Mouse (Mus musculus): ENCODE results near the gene Il2rb.

The Il2rb gene

GRCm38 (mm10) chr15:78481448-78482000 lies 13.5 kb downstream of the Il2rb start:
- DNase-seq (ENCODE audit: low spot score in 2 of 2), result no peak

GRCm38 (mm10) chr15:78480991-78481390 lies 14.1 kb downstream of the Il2rb start:
- DNase-seq (ENCODE audit: low spot score in 2 of 2), result no peak

GRCm38 (mm10) chr15:78480111-78480510 lies 15.0 kb downstream of the Il2rb start:
- no peak for DNase-seq (ENCODE audit: low spot score in 2 of 2)

GRCm38 (mm10) chr15:78479470-78479869 lies 15.6 kb downstream of the Il2rb start:
- no peak for DNase-seq (ENCODE audit: low spot score in 2 of 2)

GRCm38 (mm10) chr15:78478073-78478472 lies 17.0 kb downstream of the Il2rb start:
- DNase-seq (ENCODE audit: low spot score in 2 of 2), result no peak

- DNase-seq (ENCODE audit: low spot score in 2 of 2), result peak in 1 of 2 experiments; percentile 17
Measured at GRCm38 (mm10) chr15:78476878-78477277, 18.2 kb downstream of the Il2rb start.

- DNase-seq (ENCODE audit: low spot score in 2 of 2), result peak; percentile 52 to 55
Measured at GRCm38 (mm10) chr15:78475604-78476031, 19.5 kb downstream of the Il2rb start.

- no peak for DNase-seq (ENCODE audit: low spot score in 2 of 2)
Measured at GRCm38 (mm10) chr15:78473442-78473841, 21.6 kb downstream of the Il2rb start.

- DNase-seq (ENCODE audit: low spot score in 2 of 2), result no peak
Measured at GRCm38 (mm10) chr15:78471902-78472301, 23.2 kb downstream of the Il2rb start.

GRCm38 (mm10) chr15:78470495-78471276 lies 24.4 kb downstream of the Il2rb start:
- no peak for DNase-seq (ENCODE audit: low spot score in 2 of 2)

GRCm38 (mm10) chr15:78468379-78468937 lies 26.6 kb downstream of the Il2rb start, which contains the start of gene Tmprss6:
Gene Tmprss6, minus strand, starts transcription at chr15:78468634.
- DNase-seq (ENCODE audit: low spot score in 2 of 2), result no peak

GRCm38 (mm10) chr15:78467570-78467969 lies 27.5 kb downstream of the Il2rb start:
- no peak for DNase-seq (ENCODE audit: low spot score in 2 of 2)

GRCm38 (mm10) chr15:78466809-78467208 lies 28.3 kb downstream of the Il2rb start:
- no peak for DNase-seq (ENCODE audit: low spot score in 2 of 2)

GRCm38 (mm10) chr15:78462981-78463380 lies 32.1 kb downstream of the Il2rb start:
- DNase-seq (ENCODE audit: low spot score in 2 of 2), result no peak

- DNase-seq (ENCODE audit: low spot score in 2 of 2), result no peak
Measured at GRCm38 (mm10) chr15:78457193-78457592, 37.9 kb downstream of the Il2rb start.

- DNase-seq (ENCODE audit: low spot score in 2 of 2), result no peak
Measured at GRCm38 (mm10) chr15:78456051-78456450, 39.0 kb downstream of the Il2rb start.

GRCm38 (mm10) chr15:78455168-78455567 lies 39.9 kb downstream of the Il2rb start:
- no peak for DNase-seq (ENCODE audit: low spot score in 2 of 2)

GRCm38 (mm10) chr15:78452929-78453328 lies 42.1 kb downstream of the Il2rb start:
- DNase-seq (ENCODE audit: low spot score in 2 of 2), result no peak

GRCm38 (mm10) chr15:78451201-78451600 lies 43.9 kb downstream of the Il2rb start:
- no peak for DNase-seq (ENCODE audit: low spot score in 2 of 2)

- no peak for DNase-seq (ENCODE audit: low spot score in 2 of 2)
Measured at GRCm38 (mm10) chr15:78450419-78450768, 44.7 kb downstream of the Il2rb start.

GRCm38 (mm10) chr15:78449694-78450418 lies 45.2 kb downstream of the Il2rb start:
- peak; percentile 58 to 60 for DNase-seq (ENCODE audit: low spot score in 2 of 2)

- no peak for DNase-seq (ENCODE audit: low spot score in 2 of 2)
Measured at GRCm38 (mm10) chr15:78449131-78449530, 45.9 kb downstream of the Il2rb start.

Measured in spleen, postnatal 36 days (tissue).